Mouse (Mus musculus) CD4-positive, CD25-positive, alpha-beta regulatory T cell, adult 2 months (primary cell): Measurements from ENCODE around the gene Rasl2-9.
"Not testable (repeated sequence)": the region's sequence is repeated elsewhere in the genome, so short reads cannot be mapped to it uniquely, and the experiment has no call there.

Experiments
- DNase-seq: peaks from one replicate; pipeline ENCODE4 v3.0.0-alpha.2; 2012; ENCODE audit warnings: low read depth, low spot score

Gene Rasl2-9

GRCm38 (mm10) chr7:5125549-5126406 lies at the start of gene Rasl2-9:
Gene Rasl2-9 (minus strand): TSS chr7:5125950.
- DNase-seq, result peak; percentile 54

- DNase-seq, result not testable (repeated sequence)
Measured at GRCm38 (mm10) chr7:5149570-5149969, 23.8 kb upstream of the Rasl2-9 start, which contains the start of gene Vmn1r55. Gene Vmn1r55 (minus strand): TSS chr7:5149670.

- no peak for DNase-seq
Measured at GRCm38 (mm10) chr7:5125078-5125477, 672 bp downstream of the Rasl2-9 start.

- no peak for DNase-seq
Measured at GRCm38 (mm10) chr7:5116850-5117249, 8.9 kb downstream of the Rasl2-9 start, which contains the start of gene Rfpl4. Gene Rfpl4 (minus strand): TSS chr7:5116950.

GRCm38 (mm10) chr7:5112701-5113100 lies 13.0 kb downstream of the Rasl2-9 start:
- DNase-seq, result no peak

- DNase-seq, result no peak
Measured at GRCm38 (mm10) chr7:5109301-5109700, 16.4 kb downstream of the Rasl2-9 start.

GRCm38 (mm10) chr7:5108272-5108671 lies 17.5 kb downstream of the Rasl2-9 start:
- no peak for DNase-seq

- DNase-seq, result no peak
Measured at GRCm38 (mm10) chr7:5102564-5102963, 23.2 kb downstream of the Rasl2-9 start.

- no peak for DNase-seq
Measured at GRCm38 (mm10) chr7:5101066-5101663, 24.6 kb downstream of the Rasl2-9 start.

- no peak for DNase-seq
Measured at GRCm38 (mm10) chr7:5099796-5100195, 26.0 kb downstream of the Rasl2-9 start.

- DNase-seq, result no peak
Measured at GRCm38 (mm10) chr7:5098769-5099168, 27.0 kb downstream of the Rasl2-9 start.

GRCm38 (mm10) chr7:5092831-5093510 lies 32.8 kb downstream of the Rasl2-9 start:
- no peak for DNase-seq

GRCm38 (mm10) chr7:5092381-5092780 lies 33.4 kb downstream of the Rasl2-9 start:
- no peak for DNase-seq

- DNase-seq, result no peak
Measured at GRCm38 (mm10) chr7:5091008-5091728, 34.6 kb downstream of the Rasl2-9 start.

- no peak for DNase-seq
Measured at GRCm38 (mm10) chr7:5089853-5090252, 35.9 kb downstream of the Rasl2-9 start.

- DNase-seq, result no peak
Measured at GRCm38 (mm10) chr7:5087886-5088285, 37.9 kb downstream of the Rasl2-9 start.

GRCm38 (mm10) chr7:5086921-5087440 lies 38.8 kb downstream of the Rasl2-9 start:
- DNase-seq, result no peak

- DNase-seq, result no peak
Measured at GRCm38 (mm10) chr7:5085512-5085911, 40.2 kb downstream of the Rasl2-9 start.

- DNase-seq, result no peak
Measured at GRCm38 (mm10) chr7:5083325-5084105, 42.2 kb downstream of the Rasl2-9 start.

GRCm38 (mm10) chr7:5081939-5082338 lies 43.8 kb downstream of the Rasl2-9 start:
- DNase-seq, result no peak

GRCm38 (mm10) chr7:5081241-5081640 lies 44.5 kb downstream of the Rasl2-9 start:
- DNase-seq, result no peak
